Mouse (Mus musculus): ENCODE measurements around the gene Kifap3.

Kifap3 gene

DNA sequence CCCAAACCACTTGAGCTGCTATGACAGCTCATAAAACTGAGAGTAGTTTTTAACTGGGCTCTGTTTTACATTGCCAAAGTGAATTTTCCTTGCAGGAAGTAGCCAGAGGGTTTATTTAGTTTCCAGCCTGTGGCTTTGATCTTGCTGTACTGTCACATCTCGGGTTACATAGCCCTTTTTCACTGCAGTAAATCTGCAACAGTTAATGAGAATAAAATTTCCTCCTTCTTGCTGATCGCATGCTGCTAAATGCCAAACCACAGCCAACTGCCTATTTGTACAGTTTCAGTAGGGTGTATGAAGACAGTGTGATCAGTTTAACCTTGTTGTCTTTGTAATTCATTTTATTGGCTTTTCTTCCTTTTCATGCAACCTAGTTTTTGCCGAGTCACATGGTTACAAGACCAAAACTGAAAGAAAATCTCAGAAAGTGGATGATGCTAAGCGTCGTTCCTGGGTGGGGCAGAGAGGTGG is 118.9 kb downstream of the Kifap3 start:
- no peak for DNase-seq

DNA sequence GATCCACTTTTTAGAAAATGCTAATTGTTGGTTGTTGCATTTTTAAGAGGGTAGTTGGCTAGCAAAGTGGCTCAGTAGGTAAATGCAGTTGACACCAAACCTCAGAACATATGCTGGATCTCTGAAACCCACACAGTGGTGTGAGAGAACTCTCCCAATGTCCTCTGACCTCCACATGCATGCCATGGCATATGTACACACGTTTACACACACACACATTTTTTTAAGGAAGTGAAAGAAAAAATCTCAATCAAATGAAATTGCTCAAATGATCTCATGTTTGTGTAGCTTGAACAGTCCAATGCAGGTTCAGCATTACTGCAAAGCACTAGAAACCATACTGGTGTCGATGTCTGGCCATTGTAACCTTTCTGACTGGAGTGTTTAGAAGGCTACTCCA is 120.2 kb downstream of the Kifap3 start:
- DNase-seq = no peak

DNA sequence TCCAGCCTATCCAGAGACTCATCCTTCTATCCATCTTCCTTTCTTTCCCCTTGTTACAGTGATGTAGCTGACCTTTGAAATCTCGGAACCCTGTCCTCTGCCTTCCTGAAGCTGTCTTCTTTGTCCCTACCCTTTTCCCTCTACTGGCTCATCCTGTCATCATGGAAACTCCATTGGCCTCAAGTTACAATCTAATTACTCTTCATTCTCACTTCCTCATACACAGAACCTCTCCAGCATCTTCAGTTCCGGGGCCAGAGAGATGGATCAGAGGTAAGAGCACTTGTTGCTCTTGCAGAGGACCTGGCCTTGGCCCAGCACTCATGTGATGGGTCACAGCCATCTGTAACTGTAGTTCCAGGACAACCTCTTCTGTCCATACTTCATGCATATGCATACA is 120.8 kb downstream of the Kifap3 start:
- DNase-seq = no peak

DNA sequence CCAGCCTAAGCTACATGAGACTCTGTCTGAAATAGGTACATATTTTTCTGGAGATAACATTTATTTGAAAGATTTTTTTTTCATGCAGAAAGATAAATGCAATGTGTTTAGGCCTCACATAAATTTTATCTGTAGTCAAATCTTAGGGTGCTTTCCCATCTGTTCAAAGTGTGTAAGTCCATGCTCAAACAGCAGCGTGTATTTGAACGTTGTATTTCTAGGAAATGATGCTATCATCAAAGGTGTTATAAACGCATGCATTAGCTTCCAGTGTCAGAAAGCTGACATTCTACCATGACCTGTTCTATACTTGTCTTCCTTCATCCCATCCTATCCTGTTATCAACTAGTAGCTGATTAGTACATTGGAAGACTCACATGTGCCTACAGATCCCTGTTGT is 124.0 kb downstream of the Kifap3 start:
- no peak for DNase-seq

DNA sequence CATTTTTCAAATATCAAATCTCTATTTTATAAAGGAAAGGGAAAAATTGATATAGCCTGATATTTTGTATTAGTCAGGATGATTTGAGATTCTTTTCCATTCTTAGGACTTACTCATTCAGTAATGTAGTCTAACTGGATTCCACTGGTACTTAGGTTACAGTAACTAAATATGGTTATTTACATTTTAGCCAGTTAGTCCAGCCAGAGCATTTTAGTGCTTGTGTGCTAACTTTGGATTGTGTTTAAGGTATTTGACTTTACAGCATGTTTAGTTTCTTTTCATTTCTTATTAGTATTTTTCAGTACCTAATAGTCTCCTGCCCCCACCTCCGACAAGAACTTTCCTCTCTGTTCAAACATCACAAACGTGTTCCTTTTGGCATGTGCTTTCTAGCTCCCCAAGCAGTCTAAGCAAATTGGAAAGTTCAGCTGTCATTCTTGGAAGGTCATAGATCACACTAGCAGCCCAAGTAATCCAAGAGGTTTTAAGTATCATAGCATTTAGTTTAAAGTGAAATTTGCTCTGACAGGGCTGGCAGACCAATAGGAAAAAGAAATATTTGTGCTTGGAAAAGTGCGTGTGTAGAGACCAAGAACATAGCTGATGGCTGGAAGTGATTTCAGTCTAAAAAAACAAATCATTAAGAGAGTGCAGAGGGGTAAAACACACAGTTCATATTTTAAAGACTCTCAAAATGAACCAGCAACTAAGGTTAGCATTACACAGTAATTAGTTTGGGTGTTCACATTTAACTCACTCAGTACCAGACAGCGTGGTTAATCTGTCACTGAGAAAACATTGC is 127.8 kb downstream of the Kifap3 start:
- no peak for DNase-seq

DNA sequence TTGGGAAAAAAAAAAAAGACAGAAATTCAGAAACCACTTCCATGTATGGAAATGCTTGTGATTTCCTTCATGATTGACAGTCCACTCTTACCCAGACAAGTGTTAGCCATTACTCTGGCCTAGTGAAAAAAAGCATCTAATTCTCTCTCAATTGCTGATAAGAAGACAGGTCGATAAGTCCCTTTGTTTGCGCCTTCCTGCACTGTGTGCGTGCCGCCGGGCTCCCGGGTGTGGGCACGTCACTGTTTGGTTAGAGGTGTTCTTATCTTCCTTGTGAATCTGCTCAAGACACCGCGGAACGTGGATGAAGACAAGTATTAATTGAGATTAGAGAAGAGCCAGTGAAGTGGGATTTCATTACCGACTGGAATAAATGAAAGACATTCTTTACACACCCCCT is 129.0 kb downstream of the Kifap3 start:
- no peak for DNase-seq

DNA sequence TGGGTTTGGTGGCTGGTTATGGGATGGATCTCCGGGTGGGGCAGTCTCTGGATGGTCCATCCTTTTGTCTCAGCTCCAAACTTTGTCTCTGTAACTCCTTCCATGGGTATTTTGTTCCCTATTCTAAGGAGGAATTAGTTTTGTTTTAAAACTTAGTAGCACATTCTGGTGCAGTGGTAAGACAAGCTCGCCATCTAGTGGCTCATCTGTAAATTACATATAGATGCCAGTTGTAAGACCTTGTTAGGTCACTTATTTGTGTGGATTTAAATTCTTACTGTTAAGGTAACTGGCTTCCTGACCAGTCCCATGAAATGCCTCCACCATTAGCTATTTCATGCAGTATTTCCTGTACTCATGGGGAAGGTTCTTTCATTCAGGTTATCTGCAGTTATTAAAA is 131.0 kb downstream of the Kifap3 start:
- peak; percentile 6 for DNase-seq

DNA sequence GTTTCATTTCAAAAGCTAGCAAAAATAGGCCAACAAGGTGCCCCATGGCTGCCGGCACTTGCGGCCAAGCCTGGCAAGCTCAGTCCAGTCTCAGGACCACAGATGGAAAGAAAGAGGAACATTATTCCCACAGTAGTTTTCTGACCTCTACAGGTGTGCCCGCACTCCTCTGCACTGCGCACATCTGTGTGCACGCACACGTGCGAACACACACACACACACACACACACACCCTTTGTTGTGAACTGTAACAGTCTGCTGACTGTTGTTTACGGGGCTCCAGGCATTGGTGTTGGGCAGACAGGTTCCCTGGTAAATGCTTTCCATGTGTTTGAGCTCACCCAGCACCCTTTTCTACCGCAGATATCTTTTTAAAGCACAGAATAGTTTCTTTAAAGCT is 131.4 kb downstream of the Kifap3 start:
- no peak for DNase-seq

DNA sequence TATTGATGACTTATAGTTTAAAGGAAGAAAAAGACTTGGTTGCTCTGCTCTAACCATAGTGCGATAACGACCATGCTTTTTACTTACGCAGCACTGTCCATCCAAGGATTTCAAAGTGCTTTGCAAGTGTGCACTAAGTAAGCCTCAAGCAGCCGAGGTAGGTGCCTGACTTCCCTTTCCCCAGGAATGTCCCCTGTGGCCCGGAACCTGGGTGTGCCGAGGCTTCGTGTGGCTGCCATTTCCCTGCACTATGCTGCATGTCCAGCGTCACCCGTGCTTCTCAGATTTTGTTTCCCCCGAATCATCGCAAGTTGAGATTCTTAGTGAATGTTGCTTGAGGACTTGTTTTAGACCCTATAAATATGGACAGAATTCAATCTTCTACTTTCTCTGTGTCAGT is 132.6 kb downstream of the Kifap3 start:
- no peak for DNase-seq

DNA sequence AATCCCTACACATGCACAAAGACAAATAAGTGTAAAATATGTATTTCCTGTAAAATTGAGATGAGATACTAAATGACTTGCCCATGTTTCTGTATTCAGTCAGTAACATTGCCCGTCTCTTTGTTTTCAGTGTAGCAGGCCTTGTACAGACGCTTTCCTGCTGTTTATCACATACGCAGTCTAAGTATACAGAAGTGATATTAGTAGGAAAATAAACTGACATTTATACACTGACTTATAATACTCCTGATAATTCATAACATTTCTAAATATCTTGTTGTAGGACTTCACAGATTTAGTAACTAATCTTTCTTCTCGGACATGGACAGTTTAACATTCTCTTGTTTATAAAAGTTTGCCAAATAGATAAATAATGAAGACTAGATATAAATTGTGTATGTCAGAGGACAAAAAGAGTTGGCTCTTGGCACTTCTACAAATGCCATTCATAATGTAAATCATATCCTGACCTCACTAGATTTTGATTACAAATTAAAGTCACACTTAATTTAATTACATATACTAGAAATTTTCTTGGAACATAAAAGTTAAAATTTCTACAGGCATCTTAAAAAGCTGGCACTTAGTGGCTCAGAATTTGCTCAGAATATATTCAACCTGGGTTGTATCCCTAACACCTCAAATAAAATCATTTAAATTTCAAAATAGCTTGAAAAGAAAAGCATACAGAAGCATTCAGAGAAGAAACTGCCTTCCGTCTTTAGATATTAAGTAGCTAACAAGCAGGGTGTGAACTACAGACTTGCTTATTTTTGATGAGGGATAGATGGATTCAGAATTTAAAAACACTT is 138.2 kb downstream of the Kifap3 start:
- DNase-seq = no peak

DNA sequence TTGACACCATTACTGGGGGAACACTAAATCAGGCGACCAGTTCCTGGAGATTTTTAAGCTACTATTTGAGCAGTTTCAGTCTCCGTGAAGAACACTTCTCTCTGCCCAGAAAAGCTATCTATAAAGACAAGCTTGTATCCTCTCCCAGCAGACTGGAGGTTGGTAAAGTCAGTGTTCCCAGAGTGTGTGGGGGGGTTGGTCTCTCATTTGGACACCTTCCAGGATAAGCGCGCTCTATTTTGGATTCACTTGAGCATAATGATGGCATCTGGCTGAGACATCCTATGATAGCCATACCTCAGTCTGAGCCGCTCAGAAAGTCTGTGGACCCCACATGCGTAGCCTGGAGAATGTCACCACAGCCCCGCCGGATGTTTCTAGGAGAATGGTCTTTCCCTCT is 144.7 kb downstream of the Kifap3 start:
- DNase-seq = no peak

DNA sequence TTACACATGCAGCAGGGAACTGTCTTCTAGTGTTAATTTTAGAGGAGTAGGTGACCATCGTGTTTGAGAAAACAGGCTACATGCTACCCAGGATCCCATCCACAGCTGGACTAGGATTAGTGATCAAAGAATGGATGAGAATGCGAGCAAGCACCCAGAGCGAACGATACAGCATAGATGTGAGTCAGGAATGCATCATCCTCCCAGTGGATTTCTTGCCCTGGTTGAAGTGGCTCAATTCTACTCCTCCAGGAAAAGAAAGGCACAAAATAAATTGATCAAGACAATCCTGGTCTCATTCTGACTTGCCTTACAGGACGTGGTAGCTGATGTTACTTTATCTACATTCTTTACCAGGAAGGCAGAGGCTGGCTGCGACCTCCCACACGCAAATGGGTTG is 149.5 kb downstream of the Kifap3 start, which contains the start of gene Scyl3:
Scyl3 (plus strand) TSS at position 255 of the 400 bp plus-strand sequence.
- no peak for DNase-seq

DNA sequence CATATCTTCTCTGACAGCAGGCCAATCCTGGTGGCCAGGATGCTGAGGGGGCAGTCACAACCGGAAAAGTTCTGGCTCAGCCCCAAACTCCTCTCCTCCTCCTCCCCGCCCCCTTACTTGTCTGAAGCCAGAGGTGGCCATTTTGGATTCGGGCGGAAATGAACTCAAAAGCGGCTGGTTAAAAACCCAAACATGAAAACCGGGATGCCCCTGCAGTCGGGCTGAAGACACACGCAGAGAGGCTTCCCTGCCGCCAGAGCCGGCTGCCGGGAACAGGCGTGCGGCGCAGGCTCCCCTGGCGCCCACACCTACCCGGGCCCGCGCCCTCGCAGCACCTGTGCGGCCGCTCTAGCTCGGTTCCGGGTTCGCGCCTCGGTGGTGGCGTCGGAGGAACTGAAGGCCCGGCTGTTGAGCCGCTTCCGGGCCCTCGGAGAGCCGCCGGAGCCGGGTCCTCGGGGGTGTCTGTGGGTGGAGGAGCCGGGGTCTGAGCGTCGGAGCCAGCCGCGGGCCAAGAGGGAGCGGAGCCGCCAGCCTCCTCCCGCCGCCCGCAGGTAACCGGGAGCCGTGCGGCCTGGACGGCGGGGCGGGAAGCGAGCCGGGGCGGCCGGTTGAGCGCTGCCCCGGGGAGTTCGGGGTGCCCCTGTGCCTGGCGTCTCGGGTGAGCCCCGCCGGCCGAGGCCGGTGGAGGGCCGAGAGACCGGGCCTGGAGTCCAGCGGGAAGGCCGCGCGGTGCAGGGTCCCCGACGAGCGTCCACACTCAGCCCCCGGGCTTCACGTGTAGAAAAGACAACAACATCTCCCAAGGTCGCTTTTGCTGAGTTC is 150.5 kb downstream of the Kifap3 start:
- peak; percentile 94 for DNase-seq

DNA sequence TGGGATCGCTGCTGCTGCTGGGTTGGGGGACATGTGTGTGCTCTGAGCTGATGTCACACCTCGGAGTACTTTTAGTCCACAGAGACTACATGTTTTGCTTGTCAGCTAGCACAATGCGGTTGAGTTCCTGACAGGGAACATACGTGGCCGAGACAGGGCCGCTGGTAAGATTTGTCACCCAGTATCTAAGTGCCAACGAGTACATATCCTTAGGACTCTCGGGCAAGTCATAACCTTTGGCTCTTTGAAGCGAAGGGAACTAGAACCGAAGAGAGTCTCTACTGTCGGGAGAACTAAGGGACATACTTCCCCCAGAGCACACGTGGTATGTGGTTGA is 151.0 kb downstream of the Kifap3 start:
- DNase-seq = no peak

DNA sequence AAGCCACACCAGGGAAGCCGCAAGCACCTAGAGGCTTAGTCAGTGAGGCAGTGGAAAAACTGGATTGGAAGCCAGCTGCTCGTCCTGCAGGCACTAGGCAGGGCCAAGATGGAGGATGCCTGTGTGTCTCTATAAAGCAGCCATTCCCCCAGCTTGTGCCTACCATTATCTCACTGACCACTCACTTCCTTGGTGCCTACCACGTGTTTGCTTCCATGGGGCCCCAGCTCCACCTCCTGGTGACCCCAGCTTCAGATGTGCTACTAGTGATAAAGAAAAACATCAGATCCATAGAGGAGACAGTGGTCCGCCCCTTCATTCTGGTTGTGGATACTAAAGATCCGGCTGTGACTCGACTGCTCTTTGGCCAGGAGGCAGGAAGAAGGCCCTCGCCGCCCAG is 152.4 kb downstream of the Kifap3 start:
- DNase-seq = no peak

DNA sequence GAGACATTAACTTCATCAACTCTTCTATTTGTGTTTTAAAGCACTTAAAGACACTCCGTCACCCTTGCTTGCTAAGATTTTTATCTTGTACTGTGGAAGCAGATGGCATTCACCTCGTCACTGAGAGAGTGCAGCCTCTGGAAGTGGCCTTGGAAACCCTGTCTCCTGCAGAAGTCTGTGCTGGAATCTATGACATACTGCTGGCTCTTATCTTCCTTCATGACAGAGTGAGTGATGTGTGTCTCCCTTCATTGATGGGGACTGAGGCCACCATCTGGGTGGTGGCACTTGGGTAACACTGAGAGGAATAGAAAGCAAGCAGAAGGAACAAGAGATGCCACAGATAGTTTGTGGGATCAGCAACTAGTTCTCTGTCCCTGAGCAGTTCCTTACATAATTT is 155.2 kb downstream of the Kifap3 start:
- no peak for DNase-seq

DNA sequence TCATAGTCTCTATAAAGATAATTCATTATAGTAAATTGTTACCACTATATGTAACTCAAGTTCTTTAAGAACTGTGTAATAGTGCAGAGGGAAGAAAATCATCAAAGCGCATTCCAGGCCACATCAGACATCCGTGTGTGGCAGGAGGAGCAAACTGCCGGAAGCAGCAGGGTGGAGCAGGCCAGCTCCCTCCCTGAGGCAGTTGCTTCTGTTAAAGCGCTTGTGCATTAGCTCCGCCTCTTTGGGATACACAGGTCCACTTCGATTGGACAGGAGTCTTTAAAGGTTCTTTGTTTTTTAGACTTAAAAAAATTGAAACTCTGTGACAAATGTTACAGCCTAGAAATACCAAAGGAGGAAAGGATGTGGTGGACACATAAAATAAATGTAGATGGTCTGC is 162.7 kb downstream of the Kifap3 start:
- no peak for DNase-seq

DNA sequence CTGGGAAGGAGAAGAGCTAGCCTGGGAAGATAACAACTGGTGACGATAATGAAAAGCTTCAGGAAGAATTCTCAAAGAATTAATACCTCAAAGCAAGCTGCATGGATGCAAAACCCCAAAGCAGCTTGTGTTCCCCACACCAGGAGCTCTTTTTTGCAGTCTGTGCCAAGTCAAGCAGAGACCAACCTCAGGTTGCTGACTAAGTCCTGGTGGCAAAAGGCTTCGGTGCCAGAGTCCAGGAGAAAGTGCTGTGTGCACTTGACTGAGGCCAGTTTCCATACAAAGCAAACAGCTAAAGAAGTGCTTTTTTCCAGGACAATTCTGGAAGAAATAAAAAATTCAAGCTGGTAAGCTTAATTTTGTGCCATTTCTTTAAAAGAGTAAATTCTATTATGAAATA is 174.0 kb downstream of the Kifap3 start:
- peak; percentile 22 for DNase-seq

DNA sequence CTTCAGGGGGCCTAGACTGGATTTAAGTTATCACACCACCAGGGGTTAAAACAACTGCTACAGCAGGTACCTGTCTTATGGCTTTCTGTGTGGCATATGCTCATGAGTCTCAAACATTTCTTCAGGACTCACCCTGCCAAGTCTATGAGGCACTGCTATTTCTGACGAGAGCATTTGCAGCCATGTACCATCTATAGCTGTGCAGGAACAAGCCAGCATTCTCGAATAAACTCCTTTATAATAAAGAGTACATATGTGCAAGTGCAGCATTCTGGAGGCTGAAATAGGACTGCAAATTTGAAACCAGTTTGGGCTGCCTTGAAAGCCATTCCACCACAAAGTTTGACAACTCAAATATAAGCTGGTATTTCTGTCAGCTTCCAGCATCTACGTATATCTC is 178.7 kb downstream of the Kifap3 start:
- no peak for DNase-seq

DNA sequence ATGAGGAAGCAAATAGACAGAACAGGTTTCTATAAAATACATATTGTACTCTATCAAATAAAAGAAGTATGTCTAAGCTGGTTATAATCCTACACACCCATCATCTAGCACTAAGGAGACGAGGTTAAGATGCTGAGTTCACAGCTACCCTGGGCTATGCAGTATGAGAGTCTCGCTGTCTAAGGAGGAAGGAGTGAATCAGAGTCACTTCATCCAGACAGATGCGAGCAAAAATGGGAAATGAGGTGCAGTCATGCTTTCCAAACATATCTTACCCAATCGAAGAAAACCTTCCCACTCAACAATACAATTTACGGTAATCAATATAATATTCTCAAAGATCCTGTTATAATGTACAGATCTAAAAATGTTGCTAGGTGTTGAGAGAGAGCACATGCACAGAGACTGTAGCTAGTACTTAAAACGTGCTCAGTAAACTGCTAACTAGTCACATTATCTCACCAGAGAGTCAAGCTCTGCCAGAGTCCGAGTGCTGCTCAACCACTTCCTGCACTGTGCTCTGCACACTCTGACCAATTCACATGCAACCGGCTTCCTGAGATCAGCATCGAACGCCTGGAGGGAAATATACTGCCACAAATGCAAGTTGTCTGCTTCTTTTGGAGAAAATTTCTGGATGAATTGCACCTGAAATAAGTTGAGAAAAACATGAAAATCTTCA is 184.8 kb downstream of the Kifap3 start:
- DNase-seq = no peak

All from kidney, adult 18-20 months (tissue).